Mouse (Mus musculus) stomach, postnatal 0 days (tissue): Measurements from ENCODE around the gene Fam122a.

ENCODE experiments used
- CTCF ChIP-seq: IDR thresholded peaks from 2 replicates; pipeline ENCODE4 v1.5.1; 2016; ENCODE audit warnings: antibody characterized with exemption, low read depth, mild to moderate bottlenecking, moderate library complexity
- EP300 ChIP-seq: optimal IDR thresholded peaks from 2 replicates; pipeline ENCODE3; 2016; ENCODE audit warnings: antibody characterized with exemption

DNA sequence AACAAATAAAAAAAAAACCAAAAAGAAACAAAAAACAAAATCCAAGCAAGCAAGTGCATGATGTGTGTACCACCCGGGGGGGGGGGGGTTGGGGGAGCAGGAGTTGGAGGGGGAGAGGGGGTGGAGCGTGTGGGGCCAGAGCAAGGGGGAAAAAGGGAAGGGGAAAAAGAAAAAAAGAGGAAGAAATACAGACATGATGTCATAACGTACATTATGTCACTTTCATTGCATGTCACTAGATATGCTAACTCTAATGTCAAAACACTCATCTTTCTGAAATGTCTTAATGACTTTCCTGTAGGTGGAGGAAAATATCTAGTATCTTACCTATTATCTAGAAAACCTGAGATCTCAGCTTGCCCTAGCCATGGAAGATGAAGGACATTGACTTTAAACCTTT is 14.1 kb downstream of the Fam122a start:
- TF ChIP-seq CTCF (no peak), EP300 (no peak)
